Mouse (Mus musculus) heart, embryonic 11.5 days (tissue): ENCODE measurements around the gene Clstn1. TPM values are rescaled to one million over a fixed set of nuclear protein-coding genes. Genes with fewer than 3 reads are reported as not detected.

Experiments
- ATAC-seq: fragments of 200-750 bp; cut with Nextera tagmentation; replicated peaks from 2 replicates; pipeline ENCODE4 v1.8.0; 2017; ENCODE audit warnings: moderate library complexity; ENCODE audit not compliant: insufficient number of reproducible peaks, low FRiP score, low TSS enrichment
- H3K27ac ChIP-seq: fragments of 300-500 bp; sonication (generic); 2 replicates; pipeline ENCODE4 v1.5.1; 2014; ENCODE audit warnings: mild to moderate bottlenecking, low read depth, low read length
- H3K27me3 ChIP-seq: fragments of 300-500 bp; sonication (generic); 2 replicates; pipeline ENCODE4 v1.6.1; 2014; ENCODE audit warnings: mild to moderate bottlenecking, low read length, mixed read lengths; ENCODE audit not compliant: control insufficient read depth, insufficient read depth
- H3K36me3 ChIP-seq: fragments of 300-500 bp; sonication (generic); 2 replicates; pipeline ENCODE4 v1.6.1; 2014; ENCODE audit warnings: mild to moderate bottlenecking, low read length, moderate library complexity, mixed read lengths; ENCODE audit not compliant: control insufficient read depth, insufficient read depth
- H3K4me1 ChIP-seq: fragments of 300-500 bp; sonication (generic); 2 replicates; pipeline ENCODE4 v1.6.1; 2014; ENCODE audit warnings: low read length; ENCODE audit not compliant: control insufficient read depth, insufficient read depth
- H3K4me2 ChIP-seq: fragments of 300-500 bp; sonication (generic); 2 replicates; pipeline ENCODE4 v1.6.1; 2014; ENCODE audit warnings: mild to moderate bottlenecking, moderate library complexity
- H3K4me3 ChIP-seq: fragments of 300-500 bp; sonication (generic); 2 replicates; pipeline ENCODE4 v1.5.1; 2014; ENCODE audit warnings: low read depth, low read length
- H3K9ac ChIP-seq: fragments of 300-500 bp; sonication (generic); 2 replicates; pipeline ENCODE4 v1.6.1; 2014; ENCODE audit warnings: mild to moderate bottlenecking, low read depth, low read length, moderate library complexity
- H3K9me3 ChIP-seq: fragments of 300-500 bp; sonication (generic); replicated peaks from 2 replicates; pipeline ENCODE4 v1.6.1; 2016; ENCODE audit warnings: low read length; ENCODE audit not compliant: control insufficient read depth
- WGBS: fragments of 180-500 bp; shearing (Covaris S2); extraction: QIAGEN DNeasy Blood & Tissue Kit; methylation state at CpG from one replicate; pipeline ENCODE4 v1.1.7; 2014; ENCODE audit not compliant: insufficient replicate concordance; 5-methylcytosine and 5-hydroxymethylcytosine counted together
- polyA plus RNA-seq: library from polyadenylated mRNA; unstranded; fragments of >200 nt; fragmentation: Nextera tagmentation; extraction: Ambion mirVana; gene quantifications from 2 replicates; pipeline ENCODE4 v1.2.1, GENCODE M21; 2014

The Clstn1 gene
- polyA plus RNA-seq, 1 experiment from 2014 or later, result 12.3 TPM

GRCm38 (mm10) chr4:149599549-149599948 lies 13.3 kb downstream of the Clstn1 start:
- no peak overlapping the region for H3K4me2 ChIP-seq
- H3K36me3 ChIP-seq, result no peaks in the 10 kb centered on the region
- no peaks in the 10 kb centered on the region for H3K9me3 ChIP-seq
- no peak for ATAC-seq
- H3K4me3 ChIP-seq, result no peak overlapping the region
- 93% methylated on average over 6 of the region's 6 CpGs for WGBS
- no peak overlapping the region for H3K27ac ChIP-seq
- H3K4me1 ChIP-seq, result peaks cover 15% of the 10 kb centered on the region
- no peak overlapping the region for H3K9ac ChIP-seq
- H3K27me3 ChIP-seq, result no peaks in the 10 kb centered on the region

GRCm38 (mm10) chr4:149600130-149600529 lies 13.9 kb downstream of the Clstn1 start:
- WGBS, result 77% methylated on average over 4 of the region's 4 CpGs
- Histone ChIP-seq H3K4me2 (no peak overlapping the region), H3K4me3 (no peak overlapping the region), H3K27me3 (no peaks in the 10 kb centered on the region), H3K4me1 (peaks cover 15% of the 10 kb centered on the region), H3K36me3 (no peaks in the 10 kb centered on the region), H3K27ac (no peak overlapping the region), H3K9me3 (no peaks in the 10 kb centered on the region), H3K9ac (no peak overlapping the region)
- no peak for ATAC-seq

DNA sequence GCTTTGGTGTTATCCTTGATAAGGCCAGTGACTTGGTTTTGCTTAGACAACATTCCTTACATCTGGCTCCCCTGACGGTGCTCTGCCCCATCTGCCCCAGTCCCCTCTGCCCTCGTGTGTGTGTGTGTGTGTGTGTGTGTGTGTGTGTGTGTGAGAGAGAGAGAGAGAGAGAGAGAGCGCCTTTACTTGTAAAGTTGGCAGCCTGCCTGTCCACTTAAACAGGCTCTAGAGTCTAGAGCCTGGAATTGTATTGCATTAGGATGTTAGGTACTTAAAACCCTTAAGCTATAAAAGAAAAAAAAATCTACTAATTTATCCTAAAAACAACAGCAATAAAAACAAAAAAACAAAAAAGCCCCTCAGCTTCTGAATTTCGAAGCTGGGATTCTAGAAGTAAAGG lies 15.2 kb downstream of the Clstn1 start:
- no peak for ATAC-seq
- Histone ChIP-seq H3K36me3 (no peaks in the 10 kb centered on the region), H3K4me3 (no peak overlapping the region), H3K4me1 (peaks cover 15% of the 10 kb centered on the region), H3K9me3 (no peaks in the 10 kb centered on the region), H3K27me3 (no peaks in the 10 kb centered on the region), H3K9ac (no peak overlapping the region), H3K27ac (no peak overlapping the region; the same call in 1 of the 2 replicates), H3K4me2 (no peak overlapping the region)
- WGBS, result 24% methylated on average over 4 of the region's 4 CpGs

DNA sequence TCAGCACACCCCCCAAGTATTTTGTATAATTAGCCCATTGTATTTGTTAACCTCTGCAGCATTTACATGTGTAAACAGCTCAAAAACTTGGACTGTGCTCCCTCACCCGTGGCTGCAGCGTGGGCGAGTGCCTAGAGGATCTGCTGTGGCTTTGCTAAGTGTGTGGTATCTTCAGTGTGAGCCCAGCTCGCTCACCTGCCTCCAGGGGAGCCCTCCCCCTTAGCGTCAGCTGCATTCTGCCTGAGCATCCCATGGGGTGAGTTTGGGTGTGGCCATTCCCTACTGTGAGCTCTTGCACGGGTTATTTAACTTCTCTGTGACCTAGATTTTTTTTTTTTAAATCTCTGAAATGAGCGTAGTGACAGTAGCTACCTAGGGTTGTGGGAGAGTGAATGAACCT lies 16.0 kb downstream of the Clstn1 start:
- WGBS, result 64% methylated on average over 7 of the region's 7 CpGs
- Histone ChIP-seq H3K4me2 (no peak overlapping the region), H3K36me3 (no peaks in the 10 kb centered on the region), H3K27ac (no peak overlapping the region), H3K4me1 (peaks cover 17% of the 10 kb centered on the region), H3K4me3 (no peak overlapping the region), H3K9me3 (no peaks in the 10 kb centered on the region), H3K9ac (no peak overlapping the region), H3K27me3 (no peaks in the 10 kb centered on the region)
- ATAC-seq, result no peak

DNA sequence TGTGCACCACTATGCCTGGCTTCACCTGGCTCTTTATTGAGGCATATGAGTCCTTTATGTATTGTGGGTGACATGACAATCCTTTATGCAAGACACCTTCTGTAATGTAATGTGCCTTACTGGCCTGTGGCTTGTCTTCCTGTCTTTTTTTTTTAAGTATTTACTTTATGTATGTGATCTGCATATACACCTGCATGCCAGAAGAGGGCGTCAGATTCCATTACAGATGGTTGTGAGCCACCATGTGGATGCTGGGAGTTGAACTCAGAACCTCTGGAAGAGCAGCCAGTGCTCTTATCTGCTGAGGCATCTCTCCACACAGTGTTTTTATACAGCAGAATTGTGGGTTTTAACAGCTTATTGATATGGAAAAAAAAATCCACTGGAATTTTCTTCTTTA lies 17.6 kb downstream of the Clstn1 start:
- no peak for ATAC-seq
- Histone ChIP-seq H3K9ac (no peak overlapping the region), H3K4me3 (no peak overlapping the region), H3K4me2 (no peak overlapping the region), H3K27ac (no peak overlapping the region), H3K27me3 (no peaks in the 10 kb centered on the region), H3K4me1 (peaks cover 24% of the 10 kb centered on the region), H3K9me3 (no peaks in the 10 kb centered on the region), H3K36me3 (no peaks in the 10 kb centered on the region)
- WGBS, result 44% methylated on average over 1 of the region's 1 CpGs

- Histone ChIP-seq H3K27ac (no peak overlapping the region), H3K4me3 (no peak overlapping the region), H3K9ac (no peak overlapping the region), H3K9me3 (no peaks in the 10 kb centered on the region), H3K36me3 (no peaks in the 10 kb centered on the region), H3K27me3 (no peaks in the 10 kb centered on the region), H3K4me1 (peaks cover 24% of the 10 kb centered on the region), H3K4me2 (no peak overlapping the region)
- ATAC-seq, result no peak
- 76% methylated on average over 3 of the region's 3 CpGs for WGBS
Observed at GRCm38 (mm10) chr4:149604518-149604917, 18.2 kb downstream of the Clstn1 start.

GRCm38 (mm10) chr4:149606056-149606455 lies 19.8 kb downstream of the Clstn1 start:
- WGBS, result 77% methylated on average over 18 of the region's 18 CpGs
- no peak for ATAC-seq

DNA sequence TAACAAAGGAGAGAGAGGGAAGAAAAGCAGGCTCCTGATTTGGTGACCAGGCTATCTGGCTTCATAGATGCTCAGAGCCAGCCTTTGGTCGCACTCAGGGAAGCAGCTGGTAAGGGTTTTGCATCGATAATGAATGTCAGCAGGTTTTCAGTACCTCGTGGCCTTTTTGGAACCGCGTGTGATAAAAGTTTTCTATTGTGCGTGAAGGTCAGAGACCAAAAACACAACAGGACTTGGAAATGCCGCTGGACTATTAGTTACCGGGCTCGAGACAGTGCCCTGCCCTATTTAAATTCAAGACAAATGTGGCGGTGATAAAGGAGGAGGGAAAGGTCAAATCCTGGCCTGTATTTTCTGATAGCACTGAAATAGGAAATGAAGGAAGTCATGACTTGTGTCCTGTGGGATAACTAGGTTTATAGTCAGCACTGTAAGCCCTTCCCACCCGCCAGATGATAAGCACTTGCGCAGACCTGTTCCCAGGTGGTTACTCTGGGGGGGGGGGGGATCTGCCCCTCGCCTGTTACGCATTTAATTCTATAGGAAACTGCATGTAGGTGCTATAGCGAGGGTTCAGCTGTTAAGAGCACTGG lies 20.6 kb downstream of the Clstn1 start:
- WGBS, result 44% methylated on average over 15 of the region's 15 CpGs
- H3K27ac ChIP-seq, result no peak overlapping the region
- no peak for ATAC-seq
- no peaks in the 10 kb centered on the region for H3K9me3 ChIP-seq
- H3K27me3 ChIP-seq, result no peaks in the 10 kb centered on the region
- H3K9ac ChIP-seq, result no peak overlapping the region
- no peak overlapping the region for H3K4me3 ChIP-seq
- H3K4me1 ChIP-seq, result peaks cover 13% of the 10 kb centered on the region
- H3K4me2 ChIP-seq, result no peak overlapping the region
- no peaks in the 10 kb centered on the region for H3K36me3 ChIP-seq

More at GRCm38 (mm10) chr4:149606056-149606455, 19.8 kb downstream of the Clstn1 start:
- H3K27ac ChIP-seq, result no peak overlapping the region
- H3K4me3 ChIP-seq, result no peak overlapping the region
- no peaks in the 10 kb centered on the region for H3K27me3 ChIP-seq
- H3K36me3 ChIP-seq, result no peaks in the 10 kb centered on the region
- no peaks in the 10 kb centered on the region for H3K9me3 ChIP-seq
- no peak overlapping the region for H3K9ac ChIP-seq
- H3K4me2 ChIP-seq, result no peak overlapping the region
- H3K4me1 ChIP-seq, result peaks cover 18% of the 10 kb centered on the region

GRCm38 (mm10) chr4:149607591-149608308 lies 21.5 kb downstream of the Clstn1 start:
- H3K36me3 ChIP-seq, result no peaks in the 10 kb centered on the region
- WGBS, result 41% methylated on average over 20 of the region's 20 CpGs
- H3K9me3 ChIP-seq, result no peaks in the 10 kb centered on the region
- ATAC-seq, result no peak
- H3K4me2 ChIP-seq, result no peak overlapping the region
- H3K27ac ChIP-seq, result no peak overlapping the region
- H3K27me3 ChIP-seq, result no peaks in the 10 kb centered on the region
- no peak overlapping the region for H3K9ac ChIP-seq
- peaks cover 9% of the 10 kb centered on the region for H3K4me1 ChIP-seq
- H3K4me3 ChIP-seq, result no peak overlapping the region
